Mouse (Mus musculus): ENCODE measurements at regions not wholly inside any gene's neighbourhood (a gene's known extent, or its start where the extent isn't known, plus 50 kb on each side); places are given as distances from the start of the nearest gene placed in this dataset.

DNA sequence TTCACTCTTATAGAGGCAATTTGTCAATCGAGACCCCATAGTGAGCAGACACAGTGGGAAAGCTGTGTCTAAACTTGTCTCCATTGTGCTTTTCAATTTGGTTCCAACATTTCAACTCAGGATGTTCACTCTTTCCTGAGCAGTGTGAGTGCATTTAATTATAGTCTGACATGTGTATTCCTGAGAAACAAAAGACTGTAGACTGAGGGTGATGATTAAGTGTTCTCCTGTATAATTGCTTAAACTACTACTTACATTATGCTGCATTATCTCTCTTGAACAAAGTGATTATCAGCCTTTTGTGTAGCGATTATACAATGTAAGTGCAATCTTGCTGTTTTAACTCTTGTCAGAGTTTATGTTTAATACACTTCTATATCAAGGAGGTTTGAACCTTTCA is 87.9 kb downstream of the 1700008P02Rik start:
- Histone ChIP-seq H3K4me3 (replicated peaks) (no peak overlapping the region), H3K9me3 (no peaks in the 10 kb centered on the region), H3K27me3 (no peaks in the 10 kb centered on the region), H3K4me2 (no peak overlapping the region), H3K36me3 (replicated peaks) (no peaks in the 10 kb centered on the region), H3K9ac (no peak overlapping the region), H3K4me1 (no peaks in the 10 kb centered on the region), H3K27ac (no peak overlapping the region)
- WGBS = 40% methylated on average over 2 of the region's 2 CpGs
- peak; percentile 67; the same call in 1 of the 2 replicates for ATAC-seq (ENCODE audit: low FRiP score)

DNA sequence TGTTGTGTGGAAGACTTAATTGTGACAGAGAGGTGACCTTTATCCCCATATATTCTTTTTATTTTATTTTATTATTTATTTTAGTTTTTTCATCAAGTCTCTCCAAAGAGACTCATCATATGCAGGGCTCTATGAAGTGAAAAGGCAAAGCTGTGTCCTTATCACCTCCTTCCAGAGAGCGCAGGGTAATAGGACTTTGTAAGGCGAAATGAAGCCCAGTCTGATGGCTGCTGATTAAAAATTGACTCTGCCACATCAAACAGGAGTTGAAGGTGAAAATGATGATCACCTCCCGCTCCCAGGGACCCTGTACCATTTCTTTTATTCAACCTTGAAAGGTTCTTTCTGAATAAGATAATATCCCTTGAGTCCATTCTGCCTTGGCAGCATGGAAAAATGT is 94.3 kb downstream of the 1700008P02Rik start:
- Histone ChIP-seq H3K27ac (no peak overlapping the region), H3K27me3 (no peaks in the 10 kb centered on the region), H3K4me2 (no peak overlapping the region), H3K9ac (no peak overlapping the region), H3K4me1 (no peaks in the 10 kb centered on the region), H3K36me3 (replicated peaks) (no peaks in the 10 kb centered on the region), H3K9me3 (no peaks in the 10 kb centered on the region), H3K4me3 (replicated peaks) (no peak overlapping the region)
- WGBS = 83% methylated on average over 3 of the region's 3 CpGs
- ATAC-seq (ENCODE audit: low FRiP score) = no peak

DNA sequence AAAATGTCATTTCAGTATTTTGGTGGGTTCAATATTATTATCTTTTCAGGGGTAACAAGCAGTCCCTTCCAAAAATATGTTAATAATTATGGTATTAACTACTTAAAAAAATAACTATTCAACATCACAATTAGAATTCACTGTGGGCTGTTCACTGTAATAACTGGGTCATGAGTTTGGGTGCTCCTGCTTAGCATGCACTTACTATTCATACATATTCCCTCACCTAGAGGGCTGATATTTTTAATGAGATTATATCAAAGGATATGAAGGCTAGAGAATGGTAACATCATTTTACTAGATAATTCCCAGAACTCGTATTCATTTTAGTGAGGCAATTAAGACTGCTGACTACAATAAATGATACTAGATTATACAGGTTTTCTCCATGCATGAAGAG is 95.1 kb downstream of the 1700008P02Rik start:
- Histone ChIP-seq H3K36me3 (replicated peaks) (no peaks in the 10 kb centered on the region), H3K4me3 (replicated peaks) (no peak overlapping the region), H3K9me3 (no peaks in the 10 kb centered on the region), H3K27me3 (no peaks in the 10 kb centered on the region), H3K4me1 (no peaks in the 10 kb centered on the region), H3K9ac (no peak overlapping the region), H3K27ac (no peak overlapping the region), H3K4me2 (no peak overlapping the region)
- no peak for ATAC-seq (ENCODE audit: low FRiP score)
- WGBS = 91% methylated on average over 1 of the region's 1 CpGs

DNA sequence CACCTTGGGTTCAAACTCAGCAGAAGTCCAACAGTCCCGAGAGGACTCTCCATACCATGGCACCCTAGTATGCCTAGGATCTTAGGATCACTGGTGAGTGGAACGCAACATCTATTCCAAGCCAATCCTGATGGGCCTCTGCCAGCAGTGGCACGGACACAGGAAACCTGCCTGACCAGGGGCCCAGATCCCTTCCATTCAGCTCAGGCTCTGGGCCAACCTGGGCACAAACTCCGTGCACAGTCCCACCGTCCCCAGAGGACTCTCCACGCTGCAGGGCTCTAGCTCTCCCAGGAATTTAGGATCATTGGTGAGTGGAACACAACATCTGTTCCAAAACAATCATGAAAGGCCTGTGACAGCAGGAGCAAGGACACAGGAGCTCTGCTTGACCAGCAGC is 108.9 kb downstream of the 1700008P02Rik start:
- WGBS = 93% methylated on average over 6 of the region's 6 CpGs
- Histone ChIP-seq H3K4me2 (no peak overlapping the region), H3K4me1 (no peaks in the 10 kb centered on the region), H3K9ac (no peak overlapping the region), H3K36me3 (replicated peaks) (no peaks in the 10 kb centered on the region), H3K4me3 (replicated peaks) (no peak overlapping the region), H3K27ac (no peak overlapping the region), H3K27me3 (no peaks in the 10 kb centered on the region), H3K9me3 (no peaks in the 10 kb centered on the region)
- no peak for ATAC-seq (ENCODE audit: low FRiP score)

DNA sequence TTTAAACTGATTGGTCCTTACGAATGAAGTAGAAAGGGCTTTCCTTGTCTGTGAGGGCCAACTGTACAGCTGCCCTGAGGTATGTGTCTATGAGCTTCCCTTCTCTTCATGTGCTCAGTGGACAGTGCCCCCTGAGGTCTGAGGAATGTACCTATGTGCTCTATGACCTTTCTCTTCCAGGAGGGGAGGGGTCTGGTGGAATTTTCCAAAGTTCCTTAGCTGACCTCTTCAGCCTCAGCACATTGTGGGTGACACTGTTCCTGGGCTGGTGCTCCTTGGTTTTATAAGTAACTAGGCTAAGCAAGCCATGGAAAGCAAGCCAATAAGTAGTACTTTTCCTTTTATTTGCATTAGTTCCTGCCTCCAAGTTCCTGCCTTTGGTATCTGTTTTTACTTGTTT is 116.1 kb downstream of the 1700008P02Rik start:
- no peak overlapping the region for H3K4me2 ChIP-seq
- no peak for ATAC-seq (ENCODE audit: low FRiP score)
- WGBS = 89% methylated on average over 1 of the region's 1 CpGs

DNA sequence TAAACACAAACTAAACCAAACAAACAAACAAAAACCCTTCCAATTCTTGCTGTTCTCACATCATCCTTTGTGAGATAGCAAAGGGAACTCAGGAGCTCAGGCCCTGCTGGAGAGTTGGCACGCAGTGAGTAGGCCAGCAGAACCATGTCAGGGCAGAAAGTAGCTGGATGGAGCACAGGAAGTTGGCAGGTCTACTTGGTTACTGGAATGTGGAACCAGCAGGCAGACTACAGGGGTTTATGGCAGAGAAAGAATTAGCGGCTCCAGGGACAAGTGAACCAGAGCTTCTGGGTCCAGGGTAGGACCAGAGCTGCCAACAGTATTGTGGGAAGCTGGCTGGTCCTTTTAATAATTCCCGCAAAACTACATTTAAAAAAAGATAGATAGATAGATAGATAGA is 136.2 kb downstream of the 1700008P02Rik start:
- H3K9me3 ChIP-seq = no peaks in the 10 kb centered on the region
- H3K4me3 ChIP-seq (replicated peaks) = no peak overlapping the region
- H3K4me1 ChIP-seq = no peaks in the 10 kb centered on the region
- H3K9ac ChIP-seq = no peak overlapping the region
- ATAC-seq (ENCODE audit: low FRiP score) = no peak
- WGBS = 87% methylated on average over 3 of the region's 3 CpGs
- no peaks in the 10 kb centered on the region for H3K36me3 ChIP-seq (replicated peaks)
- no peak overlapping the region for H3K27ac ChIP-seq
- no peaks in the 10 kb centered on the region for H3K27me3 ChIP-seq
- H3K4me2 ChIP-seq = no peak overlapping the region

More for the DNA sequence above, 116.1 kb downstream of the 1700008P02Rik start:
- Histone ChIP-seq H3K4me3 (replicated peaks) (no peak overlapping the region), H3K9ac (no peak overlapping the region), H3K4me1 (no peaks in the 10 kb centered on the region), H3K9me3 (no peaks in the 10 kb centered on the region), H3K27ac (no peak overlapping the region), H3K27me3 (no peaks in the 10 kb centered on the region), H3K36me3 (replicated peaks) (no peaks in the 10 kb centered on the region)

DNA sequence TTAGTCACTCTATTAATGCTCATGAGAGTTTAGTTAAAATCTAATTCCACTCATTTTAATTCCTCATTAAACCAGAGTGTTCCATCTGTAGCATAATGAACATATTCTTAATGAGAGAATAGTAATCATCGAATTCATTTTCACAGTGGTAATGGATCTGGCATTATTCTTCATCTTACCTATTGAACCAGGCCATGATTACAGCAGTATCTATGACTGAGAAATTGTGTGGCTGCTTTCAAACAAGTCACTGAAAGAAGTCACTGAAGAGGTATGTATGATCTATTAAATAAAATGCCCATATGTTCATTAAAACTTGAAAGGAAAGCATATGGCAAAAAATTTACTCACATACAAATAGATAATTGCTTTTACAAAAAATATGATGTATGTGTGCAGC is 138.6 kb downstream of the 1700008P02Rik start:
- Histone ChIP-seq H3K4me2 (no peak overlapping the region), H3K27me3 (no peaks in the 10 kb centered on the region), H3K27ac (no peak overlapping the region), H3K4me3 (replicated peaks) (no peak overlapping the region), H3K36me3 (replicated peaks) (no peaks in the 10 kb centered on the region), H3K9ac (no peak overlapping the region), H3K9me3 (no peaks in the 10 kb centered on the region), H3K4me1 (no peaks in the 10 kb centered on the region)
- 87% methylated on average over 1 of the region's 1 CpGs for WGBS
- no peak for ATAC-seq (ENCODE audit: low FRiP score)

Measured in forebrain, embryonic 12.5 days (tissue).